Mouse (Mus musculus) mesoderm, embryonic 11.5 days (tissue): Measurements from ENCODE around the gene Zfp715.
"Not testable (repeated sequence)": the region's sequence is repeated elsewhere in the genome, so short reads cannot be mapped to it uniquely, and the experiment has no call there.

Source experiments
- DNase-seq: peaks from one replicate; pipeline ENCODE4 v3.0.0-alpha.2; 2012; ENCODE audit warnings: low read depth, low spot score

The Zfp715 gene

GRCm38 (mm10) chr7:43313013-43313428, at the start of gene Zfp715:
TSS of gene Zfp715 (minus strand) at chr7:43313294.
- peak; percentile 94 for DNase-seq

- no peak for DNase-seq
Measured at GRCm38 (mm10) chr7:43362021-43362420, 48.9 kb upstream of the Zfp715 start.

- no peak for DNase-seq
Measured at GRCm38 (mm10) chr7:43361442-43361841, 48.3 kb upstream of the Zfp715 start.

DNA sequence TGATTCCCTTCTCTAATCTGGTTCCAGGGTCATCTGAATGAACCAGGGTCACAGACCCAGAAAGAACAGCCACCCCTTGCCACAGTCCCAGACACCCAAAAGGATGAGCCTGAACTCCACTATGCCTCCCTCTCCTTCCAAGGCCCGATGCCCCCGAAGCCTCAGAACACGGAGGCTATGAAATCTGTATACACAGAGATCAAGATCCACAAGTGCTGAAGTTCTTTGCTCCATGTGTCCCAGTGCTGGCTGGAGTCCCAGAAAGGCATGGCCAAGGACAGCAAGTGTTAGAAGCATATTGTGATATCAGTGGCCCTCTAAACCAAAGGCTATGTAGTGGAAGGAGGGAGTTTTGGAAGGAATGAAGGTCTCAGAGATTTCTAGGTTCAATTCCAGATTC, 45.5 kb upstream of the Zfp715 start:
- no peak for DNase-seq

DNA sequence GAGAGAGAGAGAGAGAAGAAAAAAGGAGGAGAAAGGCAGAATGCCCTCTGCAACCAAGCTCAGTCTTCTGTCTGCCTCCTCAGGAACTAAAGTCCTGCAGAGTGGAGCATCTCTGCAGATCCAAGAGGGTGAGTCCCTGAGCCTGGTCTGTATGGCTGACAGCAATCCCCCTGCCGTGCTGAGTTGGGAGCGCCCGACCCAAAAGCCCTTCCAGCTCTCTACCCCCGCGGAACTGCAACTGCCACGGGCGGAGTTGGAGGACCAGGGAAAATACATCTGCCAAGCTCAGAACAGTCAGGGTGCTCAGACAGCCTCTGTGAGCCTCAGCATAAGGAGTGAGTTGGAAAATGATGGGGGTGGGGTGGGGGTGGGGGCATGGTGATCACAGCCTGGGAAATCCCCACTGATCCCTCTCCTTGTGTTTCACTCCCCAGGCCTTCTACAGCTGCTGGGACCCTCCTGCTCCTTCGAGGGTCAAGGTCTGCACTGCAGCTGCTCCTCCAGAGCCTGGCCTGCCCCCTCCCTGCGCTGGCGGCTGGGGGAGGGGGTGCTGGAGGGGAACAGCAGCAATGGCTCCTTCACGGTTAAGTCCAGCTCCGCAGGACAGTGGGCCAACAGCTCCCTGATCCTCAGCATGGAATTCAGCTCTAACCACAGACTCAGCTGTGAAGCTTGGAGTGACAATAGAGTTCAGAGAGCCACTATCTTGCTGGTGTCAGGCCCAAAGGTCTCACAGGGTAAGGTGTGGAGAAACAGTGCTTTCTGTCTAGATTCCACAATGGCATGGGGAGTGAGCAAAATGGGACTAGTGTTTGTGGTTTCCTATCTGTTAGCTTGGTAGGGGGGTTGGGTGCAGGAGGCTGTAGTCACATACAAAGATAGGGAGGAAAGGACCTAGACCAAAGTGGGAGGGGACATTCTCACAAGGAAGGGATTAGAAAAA, 42.1 kb upstream of the Zfp715 start:
- DNase-seq = peak; percentile 22

GRCm38 (mm10) chr7:43353758-43354157, 40.7 kb upstream of the Zfp715 start:
- DNase-seq = no peak

- no peak for DNase-seq
Measured at GRCm38 (mm10) chr7:43353118-43353517, 40.0 kb upstream of the Zfp715 start.

DNA sequence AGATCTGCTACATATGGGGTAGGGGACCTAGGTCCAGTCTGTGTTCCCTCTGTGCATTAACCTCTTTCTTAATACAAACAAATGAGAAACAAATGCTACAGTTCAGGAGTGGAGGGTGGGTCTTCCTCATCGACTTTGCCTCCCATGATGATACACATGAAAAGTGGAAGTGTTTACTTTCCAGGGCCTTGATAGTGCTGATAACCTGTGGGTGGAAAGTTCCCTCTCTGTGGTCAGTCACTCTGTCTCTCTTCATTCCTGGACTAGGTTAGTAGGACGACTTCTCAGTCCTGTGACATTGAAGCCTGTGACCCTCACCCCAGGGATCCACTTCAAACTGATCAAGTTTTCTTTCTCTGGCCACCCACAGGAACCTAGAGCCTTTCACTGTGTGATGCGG, 38.1 kb upstream of the Zfp715 start, which contains the start of gene Siglecf:
Gene Siglecf, plus strand, starts transcription at position 188 of the 400 bp plus-strand sequence.
- DNase-seq = no peak

GRCm38 (mm10) chr7:43349623-43350022, 36.5 kb upstream of the Zfp715 start:
- not testable (repeated sequence) for DNase-seq

- DNase-seq = no peak
Measured at GRCm38 (mm10) chr7:43346571-43346970, 33.5 kb upstream of the Zfp715 start.

DNA sequence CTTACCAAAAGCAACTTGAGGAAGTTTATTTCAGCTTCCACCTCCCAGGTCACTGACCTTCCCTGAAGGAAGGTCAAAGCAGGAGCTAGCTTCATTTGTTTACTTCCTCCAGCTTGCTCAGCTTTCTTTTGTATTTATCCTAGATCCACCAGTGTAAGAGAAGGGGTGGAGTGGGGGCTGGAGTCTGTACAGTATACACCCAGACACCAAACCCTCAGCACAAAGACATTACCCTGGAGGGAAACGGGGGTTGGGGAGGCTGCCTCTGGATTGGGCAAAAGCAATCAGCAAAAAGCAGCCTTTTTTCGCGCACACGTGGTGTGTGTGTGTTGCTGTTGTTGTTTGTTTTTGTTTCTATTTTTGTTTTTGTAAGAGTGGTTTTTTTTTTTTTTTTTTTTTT, 33.1 kb upstream of the Zfp715 start:
- no peak for DNase-seq

GRCm38 (mm10) chr7:43344491-43344890, 31.4 kb upstream of the Zfp715 start:
- no peak for DNase-seq

- no peak for DNase-seq
Measured at GRCm38 (mm10) chr7:43344020-43344419, 30.9 kb upstream of the Zfp715 start.

GRCm38 (mm10) chr7:43343191-43343590, 30.1 kb upstream of the Zfp715 start:
- DNase-seq = no peak

DNA sequence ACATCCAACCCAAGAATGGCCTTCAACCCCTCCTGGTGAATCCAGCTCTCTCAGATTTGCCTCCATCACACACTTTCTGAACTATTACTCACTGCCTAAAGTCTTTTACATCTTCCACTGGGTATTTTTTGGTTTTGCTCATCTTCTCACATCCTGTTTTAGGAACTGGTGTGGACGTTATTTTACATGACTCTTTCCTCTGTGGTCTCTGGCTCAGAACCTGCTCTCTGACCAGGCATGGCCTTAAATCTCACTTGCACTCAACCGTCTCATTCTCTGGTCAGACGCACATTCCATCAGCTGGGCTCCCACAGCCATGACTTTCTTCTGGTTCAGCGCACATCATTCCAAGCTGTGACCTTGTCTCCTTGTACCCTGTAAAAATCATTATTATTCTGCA, 27.7 kb upstream of the Zfp715 start:
- DNase-seq = no peak

DNA sequence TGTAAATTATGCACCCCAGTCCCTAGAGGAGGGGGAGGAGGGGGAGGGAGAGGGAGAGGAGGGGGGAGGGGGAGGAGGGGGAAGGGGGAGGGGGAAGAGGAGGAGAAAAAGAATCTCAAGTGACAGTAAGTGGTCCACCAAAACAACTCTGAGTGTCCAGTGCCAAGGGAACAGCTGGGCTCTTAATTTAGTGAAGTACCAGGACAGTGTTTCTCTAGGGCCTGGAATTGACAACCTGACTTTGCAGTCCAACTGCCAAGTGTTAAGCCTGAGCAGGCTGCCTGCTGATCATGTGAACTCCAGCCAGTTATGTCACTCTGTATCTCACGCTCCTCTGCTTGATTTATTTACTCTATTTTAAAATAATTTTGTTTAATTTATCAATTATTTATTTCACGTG, 20.8 kb upstream of the Zfp715 start:
- no peak for DNase-seq

DNA sequence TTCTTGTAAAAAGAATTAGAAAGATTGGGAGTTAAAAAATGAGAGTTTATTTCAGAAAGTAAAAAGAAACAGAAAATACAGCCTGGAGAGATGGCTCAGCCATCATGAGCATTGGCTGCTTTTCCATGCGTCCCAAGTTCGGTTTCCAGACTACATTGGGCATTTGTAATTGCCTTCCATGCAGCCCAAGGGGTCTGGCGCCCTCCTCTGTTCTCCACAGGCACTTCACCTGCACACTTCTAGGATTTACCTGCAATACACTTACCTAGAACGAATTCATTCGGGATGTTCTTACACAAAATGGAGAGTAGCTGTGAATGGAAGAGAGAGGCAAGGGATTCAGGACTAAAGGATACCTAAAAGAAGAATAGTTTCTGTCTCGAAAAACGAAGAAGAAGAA, 20.1 kb upstream of the Zfp715 start:
- DNase-seq = no peak

GRCm38 (mm10) chr7:43328101-43328500, 15.0 kb upstream of the Zfp715 start:
- no peak for DNase-seq

DNA sequence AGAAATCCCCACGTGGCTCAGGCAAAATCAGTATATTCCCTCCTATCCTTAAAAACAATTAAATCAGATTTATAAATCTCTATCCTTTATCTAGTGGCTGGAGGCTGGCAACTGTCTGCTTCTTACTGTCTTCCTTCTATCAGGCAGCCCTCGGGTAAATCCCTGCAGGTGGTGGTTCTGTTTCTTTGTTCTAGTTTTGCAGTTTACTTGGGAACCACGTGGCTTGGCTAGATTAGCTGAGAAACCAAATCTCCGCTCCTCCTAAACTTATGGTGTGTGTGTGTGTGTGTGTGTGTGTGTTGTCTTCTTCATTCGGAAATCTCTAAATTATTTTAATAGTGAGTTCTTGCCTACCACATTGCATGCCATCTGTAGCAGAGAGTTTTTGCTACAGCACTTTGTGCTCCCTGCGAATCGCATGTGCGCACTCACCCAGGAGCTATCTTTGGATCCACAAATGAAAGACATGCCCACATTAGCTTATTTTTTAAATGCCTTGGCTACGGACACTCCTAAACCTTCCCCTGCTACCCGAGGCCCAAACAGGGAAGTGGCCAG, 13.2 kb upstream of the Zfp715 start:
- no peak for DNase-seq

- peak; percentile 17 for DNase-seq
Measured at GRCm38 (mm10) chr7:43312386-43313012, 595 bp downstream of the Zfp715 start.

GRCm38 (mm10) chr7:43311632-43312031, 1.5 kb downstream of the Zfp715 start:
- DNase-seq = no peak

GRCm38 (mm10) chr7:43309069-43309468, 4.0 kb downstream of the Zfp715 start:
- DNase-seq = no peak
